9 mouse cellular contexts compared by ENCODE assay signal in genomic region chr14:4726038-4726880, GRCm38 (mm10). TPM values are rescaled to one million over a fixed set of nuclear protein-coding genes. Genes with fewer than 3 reads are reported as not detected.
DNase-seq lines count a peak whose midpoint lies in the region; ATAC-seq and TF ChIP-seq lines count a peak whose summit lies in the region.
"Not testable (repeated sequence)": the region's sequence is repeated elsewhere in the genome, so short reads cannot be mapped to it uniquely, and the experiment has no call there.
"Had no signal": no experiment of that assay in that cellular context is flagged by ENCODE, and none has a peak within 500 bp of the region (broad histone marks: within the 10 kb centered on the region; RNA-seq: fewer than 3 reads in every experiment).

Gene Gm3252 (plus strand): TSS chr14:4726775.

- TF ChIP-seq POLR2A in ES-Bruce4 (IDR thresholded peaks at IDR 0.05; ENCODE audit: insufficient read depth, low read length) = not testable (repeated sequence)

- not testable (repeated sequence) for H3K27ac ChIP-seq in ES-Bruce4 (ENCODE audit: insufficient read depth, low read length); forebrain, embryonic 14.5 days (ENCODE audit: low read depth, low read length); heart, embryonic 14.5 days (replicated peaks in 1 of 2; ENCODE audit: control insufficient read depth in 1 of 2, insufficient read depth in 1 of 2, low read depth in 2 of 2, low read length in 2 of 2); hindbrain, postnatal 0 days; limb, embryonic 10.5 days; neural tube, embryonic 12.5 days

- H3K4me2 ChIP-seq in forebrain, embryonic 14.5 days (ENCODE audit: low read length) = peak within 1 kb of the TSS; percentile 40
- H3K4me2 ChIP-seq in heart, embryonic 14.5 days (ENCODE audit: low read length) = peak within 1 kb of the TSS; percentile 44
- H3K4me2 ChIP-seq in hindbrain, postnatal 0 days (ENCODE audit: low read depth, low read length) = peak within 1 kb of the TSS; percentile 35; the same call in 1 of the 2 replicates
- H3K4me2 ChIP-seq in neural tube, embryonic 12.5 days (replicated peaks) = peak within 1 kb of the TSS; percentile 54

- not testable (repeated sequence) for TF ChIP-seq CTCF in ES-Bruce4 (IDR thresholded peaks at IDR 0.05; ENCODE audit: low read depth, low read length); hindbrain, postnatal 0 days (IDR thresholded peaks at IDR 0.05; ENCODE audit: low read depth)

- H3K4me1 ChIP-seq in ES-Bruce4 (ENCODE audit: control insufficient read depth, insufficient read depth, low read length); forebrain, embryonic 14.5 days (ENCODE audit: control insufficient read depth, insufficient read depth, low read length); heart, embryonic 14.5 days (ENCODE audit: control insufficient read depth in 2 of 2, insufficient read depth in 2 of 2, low read length in 2 of 2); hindbrain, postnatal 0 days (ENCODE audit: insufficient read depth, low read length); limb, embryonic 10.5 days; neural tube, embryonic 12.5 days: not testable (repeated sequence)

- not testable (repeated sequence) for H3K9me3 ChIP-seq in ES-Bruce4 (replicated peaks; ENCODE audit: control insufficient read depth, insufficient read depth, low read length, poor library complexity, severe bottlenecking); forebrain, embryonic 14.5 days (replicated peaks; ENCODE audit: control insufficient read depth, low read length); heart, embryonic 14.5 days (ENCODE audit: control insufficient read depth, low read length); hindbrain, postnatal 0 days (ENCODE audit: low read length); limb, embryonic 10.5 days (replicated peaks); neural tube, embryonic 12.5 days

- peak within 1 kb of the TSS; percentile 42 for H3K4me3 ChIP-seq in ES-Bruce4 (ENCODE audit: low read depth, low read length)
- peak within 1 kb of the TSS; percentile 27 for H3K4me3 ChIP-seq in forebrain, embryonic 14.5 days (ENCODE audit: low read depth, low read length)
- H3K4me3 ChIP-seq in heart, embryonic 14.5 days (ENCODE audit: control insufficient read depth in 1 of 2, insufficient read depth in 1 of 2, low read depth in 1 of 2, low read length in 2 of 2) = peak within 1 kb of the TSS; percentile 18 to 20; a peak in 3 of 4 replicates
- peak within 1 kb of the TSS; percentile 22; the same call in 1 of the 2 replicates for H3K4me3 ChIP-seq in hindbrain, postnatal 0 days (ENCODE audit: low read length)
- H3K4me3 ChIP-seq in limb, embryonic 10.5 days = peak within 1 kb of the TSS; percentile 39
- H3K4me3 ChIP-seq in neural tube, embryonic 12.5 days = peak within 1 kb of the TSS; percentile 16

- 0% methylated on average over 3 of the region's 47 CpGs for WGBS in forebrain, embryonic 14.5 days
- 8% methylated on average over 3 of the region's 47 CpGs for WGBS in heart, embryonic 14.5 days
- under 1% methylated on average over 9 of the region's 47 CpGs for WGBS in hindbrain, postnatal 0 days
- 4% methylated on average over 6 of the region's 47 CpGs for WGBS in limb, embryonic 10.5 days
- under 1% methylated on average over 21 of the region's 47 CpGs for WGBS in neural tube, embryonic 12.5 days

- not testable (repeated sequence) for H3K36me3 ChIP-seq in ES-Bruce4 (ENCODE audit: control insufficient read depth, insufficient read depth, low read length, poor library complexity, severe bottlenecking); forebrain, embryonic 14.5 days (ENCODE audit: control insufficient read depth, insufficient read depth, low read length); heart, embryonic 14.5 days (ENCODE audit: control insufficient read depth, insufficient read depth, low read length); hindbrain, postnatal 0 days (ENCODE audit: insufficient read depth, low read length); limb, embryonic 10.5 days; neural tube, embryonic 12.5 days

- not testable (repeated sequence) for ATAC-seq in forebrain, embryonic 14.5 days; heart, embryonic 14.5 days (ENCODE audit: insufficient number of reproducible peaks, insufficient read depth, low FRiP score, low read depth); hindbrain, postnatal 0 days; neural tube, embryonic 12.5 days (ENCODE audit: low FRiP score, low read depth)

- not testable (repeated sequence) for TF ChIP-seq EP300 in ES-Bruce4 (IDR thresholded peaks at IDR 0.05; ENCODE audit: insufficient read depth, low read depth, low read length)

- not testable (repeated sequence) for H3K27me3 ChIP-seq in ES-Bruce4 (ENCODE audit: control insufficient read depth, insufficient read depth, low read length, poor library complexity, severe bottlenecking); forebrain, embryonic 14.5 days (replicated peaks; ENCODE audit: control insufficient read depth, insufficient read depth, low read length); heart, embryonic 14.5 days (ENCODE audit: control insufficient read depth, insufficient read depth, low read length); hindbrain, postnatal 0 days (ENCODE audit: insufficient read depth, low read length); limb, embryonic 10.5 days (ENCODE audit: low read depth, poor library complexity, severe bottlenecking); neural tube, embryonic 12.5 days (replicated peaks)

- H3K9ac ChIP-seq in ES-Bruce4 (ENCODE audit: low read depth, poor library complexity, severe bottlenecking); forebrain, embryonic 14.5 days (ENCODE audit: low read length); heart, embryonic 14.5 days (ENCODE audit: low read length); hindbrain, postnatal 0 days (replicated peaks; ENCODE audit: low read length); neural tube, embryonic 12.5 days: not testable (repeated sequence)

- peak; percentile 2 for DNase-seq in embryo, embryonic 9.5 days (ENCODE audit: extremely low spot score)
- peak; percentile 0 for DNase-seq in forebrain, embryonic 14.5 days (ENCODE audit: low spot score)
- not testable (repeated sequence) for DNase-seq in hindbrain, postnatal 0 days (ENCODE audit: low spot score)
- peak; percentile 22 for DNase-seq in limb, embryonic 10.5 days (ENCODE audit: low spot score)
- peak; percentile 1 for DNase-seq in mesoderm, embryonic 11.5 days (ENCODE audit: low read depth, low spot score)

RNA-seq across cellular contexts. Expression of gene Gm3252, which starts in this region (rescaled TPM):
- 0.44 TPM in 1 of 2 replicates, not detected in the other for polyA plus RNA-seq in ES-Bruce4 (2011; ENCODE audit: insufficient read depth, insufficient read length, low read depth, missing spikeins)
- 1.8 and 2.0 TPM in 2 replicates for polyA plus RNA-seq in forebrain, embryonic 14.5 days (2014; fragmentation: Nextera tagmentation; extraction: Ambion mirVana)
- 0.38 and 1.3 TPM in 2 replicates for polyA plus RNA-seq in heart, embryonic 14.5 days (2014; fragmentation: Nextera tagmentation; extraction: Ambion mirVana)
- total RNA-seq in hindbrain, postnatal 0 days (2014; rRNA removed) = 0.84 and 2.4 TPM in 2 replicates
- polyA plus RNA-seq in hindbrain, postnatal 0 days (2015; fragmentation: Nextera tagmentation; extraction: Ambion mirVana) = 2.6 and 3.2 TPM in 2 replicates
- 0.20 TPM in 1 of 2 replicates, not detected in the other for polyA plus RNA-seq in limb, embryonic 10.5 days (2016; fragmentation: Nextera tagmentation; extraction: Ambion mirVana)
- 0.33 and 0.87 TPM in 2 replicates for polyA plus RNA-seq in neural tube, embryonic 12.5 days (2016; fragmentation: Nextera tagmentation; extraction: Ambion mirVana)
- total RNA-seq: heart, postnatal 25 days had no signal

Comparison
In these comparisons a context has a peak if more than half of its experiments do, and no peak if none do; other contexts are left out.
1. Peak in DNase-seq and H3K4me3 ChIP-seq in limb, embryonic 10.5 days; RNA of the gene not detected or under 1 TPM.